ENCODE assay signal across 9 mouse cellular contexts in genomic region chr7:81954208-81954846, GRCm38 (mm10). TPM values are rescaled to one million over a fixed set of nuclear protein-coding genes. Genes with fewer than 3 reads are reported as not detected.
DNase-seq lines count a peak whose midpoint lies in the region; ATAC-seq and TF ChIP-seq lines count a peak whose summit lies in the region.
"Had no signal": no experiment of that assay in that cellular context is flagged by ENCODE, and none has a peak within 500 bp of the region (broad histone marks: within the 10 kb centered on the region; RNA-seq: fewer than 3 reads in every experiment).

No protein-coding gene starts in this region.

- H3K4me3 ChIP-seq in heart, embryonic 16.5 days (ENCODE audit: low read length) = no peak overlapping the region
- no peak overlapping the region for H3K4me3 ChIP-seq in heart, embryonic 12.5 days
- H3K4me3 ChIP-seq: embryonic facial prominence, embryonic 15.5 days had no signal

- no peaks in the 10 kb centered on the region for H3K27me3 ChIP-seq in heart, embryonic 16.5 days (ENCODE audit: control insufficient read depth, insufficient read depth, low read length)
- H3K27me3 ChIP-seq in heart, embryonic 12.5 days (replicated peaks) = peaks cover 10% of the 10 kb centered on the region; the same call in 1 of the 2 replicates

- H3K36me3 ChIP-seq in heart, embryonic 16.5 days (ENCODE audit: control insufficient read depth, insufficient read depth) = no peaks in the 10 kb centered on the region
- H3K36me3 ChIP-seq in heart, embryonic 12.5 days = no peaks in the 10 kb centered on the region
- H3K36me3 ChIP-seq: embryonic facial prominence, embryonic 15.5 days had no signal

- no peaks in the 10 kb centered on the region for H3K4me1 ChIP-seq in heart, embryonic 16.5 days (ENCODE audit: control insufficient read depth, insufficient read depth, low read length)
- H3K4me1 ChIP-seq in heart, embryonic 12.5 days (replicated peaks) = no peaks in the 10 kb centered on the region
- H3K4me1 ChIP-seq: embryonic facial prominence, embryonic 15.5 days had no signal

- no peak overlapping the region for H3K4me2 ChIP-seq in heart, embryonic 16.5 days (ENCODE audit: low read depth, low read length)
- no peak overlapping the region for H3K4me2 ChIP-seq in heart, embryonic 12.5 days
- H3K4me2 ChIP-seq: embryonic facial prominence, embryonic 15.5 days had no signal

- H3K9me3 ChIP-seq in heart, embryonic 16.5 days (replicated peaks; ENCODE audit: control insufficient read depth, low read length) = no peaks in the 10 kb centered on the region
- H3K9me3 ChIP-seq in heart, embryonic 12.5 days (replicated peaks) = no peaks in the 10 kb centered on the region
- H3K9me3 ChIP-seq: embryonic facial prominence, embryonic 15.5 days had no signal

- H3K9ac ChIP-seq in heart, embryonic 16.5 days (ENCODE audit: low read length) = no peak overlapping the region
- H3K9ac ChIP-seq in heart, embryonic 12.5 days = no peak overlapping the region
- H3K9ac ChIP-seq: embryonic facial prominence, embryonic 15.5 days had no signal

- TF ChIP-seq POLR2A in brain, embryonic 14.5 days (IDR thresholded peaks at IDR 0.05; ENCODE audit: borderline replicate concordance, extremely low read depth, insufficient read depth, insufficient read length, poor library complexity, severe bottlenecking) = no peak

- peak; percentile 53; the same call in 1 of the 2 replicates for TF ChIP-seq CTCF in brain, embryonic 14.5 days (IDR thresholded peaks at IDR 0.05; ENCODE audit: borderline replicate concordance, extremely low read depth, insufficient read depth, insufficient read length)

- 0 out of 2 replicates have a peak, but pooled peaks have one; percentile 45 for ATAC-seq in heart, embryonic 16.5 days (replicated peaks; ENCODE audit: extremely low read depth, insufficient read depth, low FRiP score)
- ATAC-seq in heart, embryonic 12.5 days (ENCODE audit: insufficient number of reproducible peaks, low FRiP score) = no peak; the same call in 1 of the 2 replicates

- DNase-seq in spleen, postnatal 36 days (ENCODE audit: low spot score in 2 of 2) = peak; percentile 15 to 19
- DNase-seq in spleen, postnatal 10 days (ENCODE audit: low spot score in 2 of 2) = no peak
- DNase-seq in brain, embryonic 14.5 days (ENCODE audit: low read depth) = peak; percentile 61
- peak; percentile 35 for DNase-seq in lung, postnatal 25 days (ENCODE audit: low spot score)
- DNase-seq in thymus, postnatal 4 days = peak; percentile 31
- no peak for DNase-seq in urinary bladder, postnatal 4 days (ENCODE audit: low spot score in 2 of 2)

- no peak overlapping the region for H3K27ac ChIP-seq in heart, embryonic 16.5 days (ENCODE audit: low read length)
- no peak overlapping the region for H3K27ac ChIP-seq in heart, embryonic 12.5 days (ENCODE audit: poor library complexity, severe bottlenecking)
- H3K27ac ChIP-seq: embryonic facial prominence, embryonic 15.5 days had no signal

RNA-seq across cellular contexts. Expression of gene Hdgfl3, which starts 20.1 kb away (rescaled TPM):
- 9.7 and 9.9 TPM in 2 replicates for polyA plus RNA-seq in heart, embryonic 16.5 days (2015; fragmentation: Nextera tagmentation; extraction: Ambion mirVana)
- polyA plus RNA-seq in heart, embryonic 12.5 days (2016; fragmentation: Nextera tagmentation; extraction: Ambion mirVana) = 15.1 and 15.2 TPM in 2 replicates
- polyA plus RNA-seq in brain, embryonic 14.5 days (2012; rRNA removed) = 57.6 and 82.6 TPM in 2 replicates

RNA-seq across cellular contexts. Expression of gene Bnc1, which starts 37.8 kb away (rescaled TPM):
- polyA plus RNA-seq in heart, embryonic 16.5 days (2015; fragmentation: Nextera tagmentation; extraction: Ambion mirVana) = 2.7 and 3.0 TPM in 2 replicates
- 8.6 and 9.6 TPM in 2 replicates for polyA plus RNA-seq in heart, embryonic 12.5 days (2016; fragmentation: Nextera tagmentation; extraction: Ambion mirVana)
- 0.26 and 0.56 TPM in 2 replicates for polyA plus RNA-seq in brain, embryonic 14.5 days (2012; rRNA removed)

Comparison
In these comparisons a context has a peak if more than half of its experiments do, and no peak if none do; other contexts are left out.
1. DNase-seq: peak in spleen, postnatal 36 days (2 of 2), brain, embryonic 14.5 days (single experiment), lung, postnatal 25 days (single experiment) and thymus, postnatal 4 days (single experiment); none in spleen, postnatal 10 days (0 of 2) and urinary bladder, postnatal 4 days (0 of 2).